Mouse (Mus musculus): ENCODE results near the gene Osbp2.

Osbp2 gene

GRCm38 (mm10) chr11:3704404-3704803, 159.3 kb downstream of the Osbp2 start:
- DNase-seq (ENCODE audit: low read depth, low spot score) = no peak

GRCm38 (mm10) chr11:3703089-3703992, 160.4 kb downstream of the Osbp2 start:
- DNase-seq (ENCODE audit: low read depth, low spot score) = no peak

GRCm38 (mm10) chr11:3697441-3697840, 166.3 kb downstream of the Osbp2 start:
- no peak for DNase-seq (ENCODE audit: low read depth, low spot score)

- no peak for DNase-seq (ENCODE audit: low read depth, low spot score)
Measured at GRCm38 (mm10) chr11:3696086-3696616, 167.6 kb downstream of the Osbp2 start.

- no peak for DNase-seq (ENCODE audit: low read depth, low spot score)
Measured at GRCm38 (mm10) chr11:3691746-3692145, 172.0 kb downstream of the Osbp2 start.

GRCm38 (mm10) chr11:3686885-3687284, 176.8 kb downstream of the Osbp2 start:
- DNase-seq (ENCODE audit: low read depth, low spot score) = no peak

- DNase-seq (ENCODE audit: low read depth, low spot score) = no peak
Measured at GRCm38 (mm10) chr11:3686318-3686717, 177.4 kb downstream of the Osbp2 start.

- DNase-seq (ENCODE audit: low read depth, low spot score) = no peak
Measured at GRCm38 (mm10) chr11:3685431-3685830, 178.3 kb downstream of the Osbp2 start.

GRCm38 (mm10) chr11:3684723-3685430, 178.8 kb downstream of the Osbp2 start:
- DNase-seq (ENCODE audit: low read depth, low spot score) = no peak

GRCm38 (mm10) chr11:3684232-3684631, 179.5 kb downstream of the Osbp2 start:
- no peak for DNase-seq (ENCODE audit: low read depth, low spot score)

GRCm38 (mm10) chr11:3683696-3684095, 180.0 kb downstream of the Osbp2 start:
- no peak for DNase-seq (ENCODE audit: low read depth, low spot score)

- DNase-seq (ENCODE audit: low read depth, low spot score) = no peak
Measured at GRCm38 (mm10) chr11:3679771-3680170, 183.9 kb downstream of the Osbp2 start.

- DNase-seq (ENCODE audit: low read depth, low spot score) = no peak
Measured at GRCm38 (mm10) chr11:3677204-3677603, 186.5 kb downstream of the Osbp2 start.

GRCm38 (mm10) chr11:3676423-3676822, 187.3 kb downstream of the Osbp2 start:
- no peak for DNase-seq (ENCODE audit: low read depth, low spot score)

- DNase-seq (ENCODE audit: low read depth, low spot score) = no peak
Measured at GRCm38 (mm10) chr11:3674545-3674944, 189.2 kb downstream of the Osbp2 start.

- no peak for DNase-seq (ENCODE audit: low read depth, low spot score)
Measured at GRCm38 (mm10) chr11:3671000-3671628, 192.6 kb downstream of the Osbp2 start.

- DNase-seq (ENCODE audit: low read depth, low spot score) = no peak
Measured at GRCm38 (mm10) chr11:3669849-3670248, 193.9 kb downstream of the Osbp2 start.

GRCm38 (mm10) chr11:3668768-3669167, 194.9 kb downstream of the Osbp2 start:
- DNase-seq (ENCODE audit: low read depth, low spot score) = no peak

- DNase-seq (ENCODE audit: low read depth, low spot score) = no peak
Measured at GRCm38 (mm10) chr11:3667506-3667905, 196.2 kb downstream of the Osbp2 start.

GRCm38 (mm10) chr11:3661964-3662363, 201.7 kb downstream of the Osbp2 start:
- DNase-seq (ENCODE audit: low read depth, low spot score) = no peak

Measured in retina, postnatal 7 days (tissue).